Mouse (Mus musculus) lung, postnatal 0 days (tissue): ENCODE results near the gene Tcap.

Experiments used
- CTCF ChIP-seq: IDR thresholded peaks from 2 replicates; pipeline ENCODE4 v1.5.1; 2016; ENCODE audit warnings: antibody characterized with exemption, mild to moderate bottlenecking
- EP300 ChIP-seq: IDR thresholded peaks from 2 replicates; pipeline ENCODE4 v1.6.1; 2016; ENCODE audit warnings: antibody characterized with exemption, mild to moderate bottlenecking, control low read depth

DNA sequence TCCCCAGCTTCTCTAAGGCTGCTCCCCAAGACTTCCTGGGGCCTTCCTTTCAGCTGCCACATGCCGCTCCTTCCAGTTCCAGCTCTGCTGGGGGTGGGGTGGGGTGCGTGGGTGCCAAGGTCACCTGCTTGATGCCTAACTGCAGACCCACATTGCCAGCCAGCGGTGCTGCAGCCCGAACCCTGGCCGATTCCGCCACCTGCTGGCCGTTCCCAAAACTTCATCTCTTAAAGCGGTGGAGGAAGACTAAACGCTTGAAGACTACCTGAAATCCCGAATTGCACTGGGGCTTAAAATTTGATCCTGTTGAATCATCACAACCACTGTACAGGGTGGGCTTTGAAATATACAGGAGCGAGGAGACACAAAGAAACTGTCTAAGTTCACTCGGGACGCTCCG, 38.4 kb upstream of the Tcap start:
- peak; percentile 87 for TF ChIP-seq CTCF
- TF ChIP-seq EP300, result no peak
